Mouse (Mus musculus) hindbrain, postnatal 0 days (tissue): Measurements from ENCODE around the gene Slc23a2. TPM values are rescaled to one million over a fixed set of nuclear protein-coding genes. Genes with fewer than 3 reads are reported as not detected.
A peak's percentile ranks its signal among the peaks of the same experiment; 100 is the strongest.

Experiments
- ATAC-seq: fragments of 200-750 bp; cut with Nextera tagmentation; 2 replicates; pipeline ENCODE4 v1.8.0; 2017; ENCODE audit warnings: mild to moderate bottlenecking, moderate TSS enrichment, moderate library complexity
- DNase-seq: peaks from one replicate; pipeline ENCODE4 v3.0.0-alpha.2; 2015; ENCODE audit warnings: low spot score
- H3K27ac ChIP-seq: fragments of 300-500 bp; sonication (generic); 2 replicates; pipeline ENCODE4 v1.5.1; 2014; ENCODE audit warnings: mild to moderate bottlenecking
- H3K27me3 ChIP-seq: fragments of 300-500 bp; sonication (generic); 2 replicates; pipeline ENCODE4 v1.6.1; 2014; ENCODE audit warnings: low read length, mixed read lengths; ENCODE audit not compliant: insufficient read depth
- H3K36me3 ChIP-seq: fragments of 300-500 bp; sonication (generic); 2 replicates; pipeline ENCODE4 v1.6.1; 2014; ENCODE audit warnings: low read length, mixed read lengths; ENCODE audit not compliant: insufficient read depth
- H3K4me1 ChIP-seq: fragments of 300-500 bp; sonication (generic); 2 replicates; pipeline ENCODE4 v1.6.1; 2014; ENCODE audit warnings: antibody characterized with exemption, low read length, mixed read lengths; ENCODE audit not compliant: insufficient read depth
- H3K4me2 ChIP-seq: fragments of 300-500 bp; sonication (generic); 2 replicates; pipeline ENCODE4 v1.6.1; 2014; ENCODE audit warnings: low read depth, mild to moderate bottlenecking, low read length, moderate library complexity, mixed read lengths
- H3K4me3 ChIP-seq: fragments of 300-500 bp; sonication (generic); 2 replicates; pipeline ENCODE4 v1.5.1; 2014; ENCODE audit warnings: low read length
- H3K9ac ChIP-seq: fragments of 300-500 bp; sonication (generic); replicated peaks from 2 replicates; pipeline ENCODE4 v1.6.1; 2014; ENCODE audit warnings: mild to moderate bottlenecking, low read length, moderate library complexity, mixed read lengths
- H3K9me3 ChIP-seq: fragments of 300-500 bp; sonication (generic); 2 replicates; pipeline ENCODE4 v1.6.1; 2016; ENCODE audit warnings: low read length, mixed read lengths
- CTCF ChIP-seq: IDR thresholded peaks from 2 replicates; pipeline ENCODE4 v1.5.1; 2016; ENCODE audit warnings: antibody characterized with exemption, control low read depth, low read depth
- WGBS: fragments of 180-500 bp; shearing (Covaris S2); extraction: QIAGEN DNeasy Blood & Tissue Kit; methylation state at CpG from one replicate; pipeline ENCODE4 v1.1.7; 2014; 5-methylcytosine and 5-hydroxymethylcytosine counted together
- polyA plus RNA-seq: library from polyadenylated mRNA; unstranded; fragments of >200 nt; fragmentation: Nextera tagmentation; extraction: Ambion mirVana; gene quantifications from 2 replicates; pipeline ENCODE4 v1.2.1, GENCODE M21; 2015
- total RNA-seq: library from RNA; depleted of rRNA; stranded (reverse); fragments of >200 nt; gene quantifications from 2 replicates; pipeline ENCODE4 v1.2.3, GENCODE M21; 2014

The Slc23a2 gene
- total and polyA plus RNA-seq, 2 experiments from 2014 or later, result 49.4 to 83.1 TPM

DNA sequence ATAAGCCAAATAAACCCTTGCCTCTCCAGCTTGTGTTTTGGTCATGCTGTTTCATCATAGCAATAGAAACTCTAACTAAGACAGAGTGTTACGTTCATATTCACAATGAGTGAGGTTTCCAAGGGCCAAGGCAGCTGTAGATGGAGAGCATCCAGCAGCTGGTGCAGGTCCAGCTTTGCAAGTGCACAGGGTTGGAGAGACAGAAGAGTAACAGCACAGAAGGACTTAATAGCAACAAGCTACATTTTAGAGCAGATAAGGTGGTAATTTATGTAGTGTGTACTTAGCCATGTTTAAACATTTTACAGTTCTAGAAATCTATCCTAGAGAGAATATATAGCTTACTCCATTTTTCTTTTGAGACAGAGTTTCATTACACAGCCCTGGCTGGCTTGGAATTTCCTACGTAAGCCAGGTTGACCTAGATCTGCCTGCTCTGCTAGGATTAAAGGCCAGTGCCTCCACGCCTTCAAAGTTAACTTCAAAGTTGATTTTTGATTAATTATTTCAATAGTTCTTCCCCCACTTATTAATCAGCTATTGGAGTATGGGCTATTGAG, 31.5 kb upstream of the Slc23a2 start:
- ATAC-seq (no peak), DNase-seq (no peak)
- Histone ChIP-seq H3K36me3 (no peaks in the 10 kb centered on the region), H3K4me1 (no peaks in the 10 kb centered on the region), H3K9ac (no peak overlapping the region), H3K9me3 (no peaks in the 10 kb centered on the region), H3K4me3 (no peak overlapping the region), H3K27me3 (no peaks in the 10 kb centered on the region), H3K4me2 (no peak overlapping the region), H3K27ac (no peak overlapping the region)
- WGBS, result 74% methylated on average over 3 of the region's 3 CpGs
- no peak for TF ChIP-seq CTCF

DNA sequence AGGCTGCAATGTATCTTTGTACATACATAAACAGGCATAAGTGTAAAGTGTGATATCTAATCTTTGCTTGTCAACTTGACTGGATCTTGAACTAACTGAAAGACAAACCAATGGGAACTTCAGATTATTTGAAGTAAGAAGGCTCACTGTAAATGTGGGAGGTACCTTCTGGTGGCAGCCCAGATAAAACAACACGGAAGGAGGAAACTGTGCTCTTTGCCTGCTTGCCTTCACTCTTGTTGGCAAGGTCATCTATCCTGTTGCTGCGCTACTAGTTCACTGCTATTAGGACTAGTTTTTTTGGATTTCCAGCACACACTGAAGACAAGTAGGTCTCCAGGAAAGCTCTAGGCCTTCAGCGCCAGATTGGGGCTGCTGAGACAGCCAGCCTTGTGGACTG, 29.1 kb upstream of the Slc23a2 start:
- Histone ChIP-seq H3K9ac (no peak overlapping the region), H3K27ac (no peak overlapping the region)
- WGBS, result 92% methylated on average over 3 of the region's 3 CpGs

DNA sequence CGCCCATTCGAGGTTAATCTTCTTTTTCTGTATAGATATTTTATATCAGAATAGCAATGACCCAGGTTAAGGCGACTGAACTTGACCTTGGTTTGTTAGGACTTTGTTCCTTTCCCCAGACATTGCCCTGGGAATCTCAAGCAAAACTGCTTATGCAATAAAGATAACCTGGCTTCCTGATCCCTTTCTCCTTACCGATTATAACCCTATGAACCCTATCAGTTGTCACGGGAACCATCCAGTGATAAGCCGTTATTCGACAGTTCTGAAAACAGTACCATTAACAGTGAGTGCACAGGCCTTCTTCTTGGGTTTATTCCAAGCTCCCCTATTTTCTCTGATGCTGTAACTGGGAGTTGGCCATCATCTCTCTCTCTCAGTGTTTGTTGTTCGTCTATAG, 27.0 kb upstream of the Slc23a2 start:
- no peak for ATAC-seq
- TF ChIP-seq CTCF, result no peak
- Histone ChIP-seq H3K36me3 (no peaks in the 10 kb centered on the region), H3K4me3 (no peak overlapping the region), H3K27ac (no peak overlapping the region), H3K27me3 (no peaks in the 10 kb centered on the region), H3K9ac (no peak overlapping the region), H3K4me2 (no peak overlapping the region), H3K4me1 (no peaks in the 10 kb centered on the region), H3K9me3 (no peaks in the 10 kb centered on the region)
- 80% methylated on average over 8 of the region's 8 CpGs for WGBS
- no peak for DNase-seq

More for the DNA sequence above, 29.1 kb upstream of the Slc23a2 start:
- no peaks in the 10 kb centered on the region for H3K9me3 ChIP-seq
- H3K4me3 ChIP-seq, result no peak overlapping the region
- TF ChIP-seq CTCF, result no peak
- no peaks in the 10 kb centered on the region for H3K36me3 ChIP-seq
- ATAC-seq (no peak), DNase-seq (no peak)
- no peaks in the 10 kb centered on the region for H3K27me3 ChIP-seq
- no peaks in the 10 kb centered on the region for H3K4me1 ChIP-seq
- no peak overlapping the region for H3K4me2 ChIP-seq

GRCm38 (mm10) chr2:132169150-132169549, 24.2 kb upstream of the Slc23a2 start:
- 86% methylated on average over 7 of the region's 7 CpGs for WGBS
- Histone ChIP-seq H3K27me3 (no peaks in the 10 kb centered on the region), H3K4me1 (no peaks in the 10 kb centered on the region), H3K27ac (no peak overlapping the region), H3K9ac (no peak overlapping the region), H3K9me3 (no peaks in the 10 kb centered on the region), H3K36me3 (no peaks in the 10 kb centered on the region), H3K4me3 (no peak overlapping the region), H3K4me2 (no peak overlapping the region)
- ATAC-seq (no peak), DNase-seq (no peak)
- no peak for TF ChIP-seq CTCF

GRCm38 (mm10) chr2:132163626-132164025, 18.7 kb upstream of the Slc23a2 start:
- 96% methylated on average over 1 of the region's 1 CpGs for WGBS
- no peak for TF ChIP-seq CTCF
- Histone ChIP-seq H3K36me3 (no peaks in the 10 kb centered on the region), H3K9ac (no peak overlapping the region), H3K27ac (no peak overlapping the region), H3K4me1 (no peaks in the 10 kb centered on the region), H3K27me3 (no peaks in the 10 kb centered on the region), H3K4me2 (no peak overlapping the region), H3K4me3 (no peak overlapping the region), H3K9me3 (no peaks in the 10 kb centered on the region)
- DNase-seq, result no peak
- ATAC-seq, result no peak

DNA sequence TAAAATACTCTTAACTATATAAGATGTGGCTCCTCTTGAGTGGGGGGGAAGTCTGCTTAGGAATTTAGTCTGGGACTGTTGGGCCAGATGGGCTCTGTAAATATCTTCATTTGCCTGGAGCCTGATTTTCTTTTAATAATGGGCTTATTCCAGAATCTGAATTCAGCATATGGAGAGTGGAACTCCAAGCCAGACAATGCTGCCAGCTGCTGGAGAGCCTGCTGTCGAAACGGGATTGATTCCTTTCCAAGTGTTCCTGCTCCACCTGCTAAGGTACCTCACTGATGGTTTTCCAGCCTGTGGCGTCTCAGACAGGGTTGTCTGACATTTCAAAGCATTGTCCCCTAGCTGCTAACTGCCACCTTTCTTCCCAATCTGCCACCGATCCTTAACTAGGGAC, 12.6 kb upstream of the Slc23a2 start:
- no peak for TF ChIP-seq CTCF
- no peaks in the 10 kb centered on the region for H3K36me3 ChIP-seq
- H3K4me3 ChIP-seq, result no peak overlapping the region
- WGBS, result 53% methylated on average over 4 of the region's 4 CpGs
- no peaks in the 10 kb centered on the region for H3K27me3 ChIP-seq
- DNase-seq (peak; percentile 35), ATAC-seq (no peak)
- no peak overlapping the region for H3K4me2 ChIP-seq
- no peaks in the 10 kb centered on the region for H3K4me1 ChIP-seq
- H3K9me3 ChIP-seq, result no peaks in the 10 kb centered on the region
- H3K9ac ChIP-seq, result no peak overlapping the region
- no peak overlapping the region for H3K27ac ChIP-seq

- Histone ChIP-seq H3K9ac (no peak overlapping the region), H3K4me1 (no peaks in the 10 kb centered on the region), H3K36me3 (no peaks in the 10 kb centered on the region), H3K4me2 (no peak overlapping the region), H3K27ac (no peak overlapping the region), H3K4me3 (no peak overlapping the region), H3K27me3 (no peaks in the 10 kb centered on the region), H3K9me3 (no peaks in the 10 kb centered on the region)
- WGBS, result 63% methylated on average over 5 of the region's 5 CpGs
- DNase-seq (no peak), ATAC-seq (no peak)
- no peak for TF ChIP-seq CTCF
Observed at GRCm38 (mm10) chr2:132152670-132153069, 7.8 kb upstream of the Slc23a2 start.
